Mouse (Mus musculus) MEL (cell line): Measurements from ENCODE around the gene Cd209e.

Source experiments
- CTCF ChIP-seq, 3 experiments: IDR thresholded peaks in 2 of 3; conservative IDR thresholded peaks in 1 of 3; 2 replicates each; pipeline ENCODE4 v1.5.1; 2011 to 2012; ENCODE audit warnings: low read length in 3 of 3, low read depth in 2 of 3, mild to moderate bottlenecking in 2 of 3, improper control_type of control experiment in 1 of 3, inconsistent platforms in 1 of 3, mixed read lengths in 1 of 3, moderate library complexity in 1 of 3; ENCODE audit not compliant: control insufficient read depth in 1 of 3, insufficient read depth in 1 of 3, poor library complexity in 1 of 3, severe bottlenecking in 1 of 3
- KAT2A ChIP-seq: conservative IDR thresholded peaks from 2 replicates; pipeline ENCODE4 v1.6.1; 2012; ENCODE audit warnings: low read depth, low read length, improper control_type of control experiment, inconsistent platforms
- NRF1 ChIP-seq: IDR thresholded peaks from 2 replicates; pipeline ENCODE4 v1.6.1; 2014; ENCODE audit warnings: low read depth, mild to moderate bottlenecking, inconsistent platforms, low read length, improper control_type of control experiment, moderate library complexity; ENCODE audit not compliant: poor library complexity, insufficient read depth, severe bottlenecking
- POLR2A ChIP-seq, 2 experiments: IDR thresholded peaks; 2 replicates each; pipeline ENCODE4 v1.6.1; 2011 to 2012; ENCODE audit warnings: low read length in 2 of 2, mild to moderate bottlenecking in 2 of 2, control low read depth in 1 of 2, improper control_type of control experiment in 1 of 2, low read depth in 1 of 2, moderate library complexity in 1 of 2; ENCODE audit not compliant: control insufficient read depth in 1 of 2, insufficient read depth in 1 of 2, poor library complexity in 1 of 2
- ZKSCAN1 ChIP-seq: IDR thresholded peaks from 2 replicates; pipeline ENCODE4 v1.6.1; 2012; ENCODE audit warnings: low read depth, mild to moderate bottlenecking, inconsistent platforms, low read length, improper control_type of control experiment, moderate library complexity
- ZNF384 ChIP-seq: IDR thresholded peaks from 2 replicates; pipeline ENCODE4 v1.6.1; 2012; ENCODE audit warnings: low read depth, mild to moderate bottlenecking, inconsistent platforms, low read length, improper control_type of control experiment

- TF ChIP-seq ZNF384 (no peak), NRF1 (no peak), KAT2A (no peak), POLR2A (IDR thresholded peaks at IDR 0.05; ENCODE audit: control insufficient read depth in 1 of 2, insufficient read depth in 1 of 2, low read depth in 1 of 2, low read length in 2 of 2, poor library complexity in 1 of 2) (no peak), ZKSCAN1 (no peak), CTCF (IDR thresholded peaks at IDR 0.05 in 2 of 3, conservative IDR thresholded peaks at IDR 0.05 in 1 of 3; ENCODE audit: control insufficient read depth in 1 of 3, insufficient read depth in 1 of 3, low read depth in 2 of 3, low read length in 3 of 3, poor library complexity in 1 of 3, severe bottlenecking in 1 of 3) (no peak)
Measured at GRCm38 (mm10) chr8:3878455-3878854, 24.3 kb upstream of the Cd209e start, which contains the start of gene Cd209d.
